Mouse (Mus musculus) kidney, postnatal 0 days (tissue): ENCODE measurements at regions not wholly inside any gene's neighbourhood (a gene's known extent, or its start where the extent isn't known, plus 50 kb on each side); places are given as distances from the start of the nearest gene placed in this dataset.

ENCODE experiments used
- ATAC-seq: fragments of 200-750 bp; cut with Nextera tagmentation; replicated peaks from 2 replicates; pipeline ENCODE4 v1.8.0; 2017; ENCODE audit warnings: low read depth, moderate number of reproducible peaks, moderate TSS enrichment, moderate library complexity; ENCODE audit not compliant: low FRiP score
- DNase-seq: peaks from one replicate; pipeline ENCODE4 v3.0.0-alpha.2; 2016; ENCODE audit warnings: low spot score
- H3K27ac ChIP-seq: fragments of 300-500 bp; sonication (generic); 2 replicates; pipeline ENCODE4 v1.5.1; 2014; ENCODE audit warnings: mild to moderate bottlenecking
- H3K27me3 ChIP-seq: fragments of 300-500 bp; sonication (generic); 2 replicates; pipeline ENCODE4 v1.6.1; 2014; ENCODE audit warnings: low read length, mixed read lengths; ENCODE audit not compliant: insufficient read depth
- H3K36me3 ChIP-seq: fragments of 300-500 bp; sonication (generic); 2 replicates; pipeline ENCODE4 v1.6.1; 2014; ENCODE audit warnings: low read length, mixed read lengths; ENCODE audit not compliant: insufficient read depth
- H3K4me1 ChIP-seq: fragments of 300-500 bp; sonication (generic); replicated peaks from 2 replicates; pipeline ENCODE4 v1.6.1; 2014; ENCODE audit warnings: antibody characterized with exemption, low read length, mixed read lengths; ENCODE audit not compliant: insufficient read depth
- H3K4me2 ChIP-seq: fragments of 300-500 bp; sonication (generic); 2 replicates; pipeline ENCODE4 v1.6.1; 2014; ENCODE audit warnings: mild to moderate bottlenecking, low read length, moderate library complexity, mixed read lengths
- H3K4me3 ChIP-seq: fragments of 300-500 bp; sonication (generic); replicated peaks from 2 replicates; pipeline ENCODE4 v1.5.1; 2014; ENCODE audit warnings: low read depth, low read length
- H3K9ac ChIP-seq: fragments of 300-500 bp; sonication (generic); 2 replicates; pipeline ENCODE4 v1.6.1; 2014; ENCODE audit warnings: low read depth, low read length
- H3K9me3 ChIP-seq: fragments of 300-500 bp; sonication (generic); replicated peaks from 2 replicates; pipeline ENCODE4 v1.6.1; 2016; ENCODE audit warnings: low read length, inconsistent platforms, mixed read lengths
- CTCF ChIP-seq: IDR thresholded peaks from 2 replicates; pipeline ENCODE4 v1.5.1; 2016; ENCODE audit warnings: antibody characterized with exemption, low read depth, mild to moderate bottlenecking, moderate library complexity
- WGBS: fragments of 180-500 bp; shearing (Covaris S2); extraction: QIAGEN DNeasy Blood & Tissue Kit; methylation state at CpG from one replicate; pipeline ENCODE4 v1.1.7; 2014; 5-methylcytosine and 5-hydroxymethylcytosine counted together

DNA sequence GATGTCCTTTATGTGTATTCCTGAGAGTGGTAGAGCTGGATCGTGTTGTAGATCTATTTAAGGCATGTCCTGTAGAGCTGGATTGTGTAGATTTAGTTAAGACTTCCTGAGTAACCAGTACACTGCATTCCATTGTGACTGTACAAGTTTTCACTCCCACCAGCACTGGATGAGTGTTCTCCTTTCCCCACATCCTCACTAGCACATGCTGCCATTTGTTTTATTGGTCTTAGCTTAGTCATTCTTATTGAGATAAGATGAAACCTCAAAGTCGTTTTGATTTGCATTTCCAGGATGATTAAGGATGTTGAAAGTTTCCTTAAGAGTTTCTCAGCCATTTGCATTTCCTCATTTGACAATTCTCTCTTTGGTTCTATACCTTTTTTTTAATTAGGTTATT is 132.6 kb upstream of the Gnaz start:
- no peak overlapping the region for H3K27ac ChIP-seq
- H3K27me3 ChIP-seq: no peaks in the 10 kb centered on the region
- 60% methylated on average over 2 of the region's 2 CpGs for WGBS
- no peak for DNase-seq
- no peak for ATAC-seq
- H3K4me1 ChIP-seq: no peaks in the 10 kb centered on the region
- no peak overlapping the region for H3K4me2 ChIP-seq
- no peaks in the 10 kb centered on the region for H3K36me3 ChIP-seq
- no peak for TF ChIP-seq CTCF
- no peaks in the 10 kb centered on the region for H3K9me3 ChIP-seq
- H3K9ac ChIP-seq: no peak overlapping the region
- no peak overlapping the region for H3K4me3 ChIP-seq

DNA sequence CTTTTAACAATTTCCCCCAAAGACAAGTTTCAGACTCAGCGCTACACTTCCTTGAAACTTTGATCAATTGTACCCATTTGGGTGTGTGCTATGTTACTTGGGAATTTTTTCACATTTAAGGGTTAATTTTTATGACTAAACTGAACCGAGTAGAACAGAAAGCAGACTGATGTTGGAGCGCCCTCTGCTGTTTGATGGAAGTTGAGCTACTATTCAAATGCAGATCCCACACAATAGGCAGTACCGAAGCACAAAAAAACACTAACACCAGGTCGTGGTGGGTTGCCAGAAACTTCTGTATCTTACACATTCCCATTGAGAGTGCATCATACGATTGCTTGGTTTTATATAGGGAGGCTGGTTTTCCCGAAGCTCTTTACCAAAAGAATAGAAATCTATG is 118.6 kb upstream of the Gnaz start:
- no peaks in the 10 kb centered on the region for H3K36me3 ChIP-seq
- H3K27me3 ChIP-seq: no peaks in the 10 kb centered on the region
- H3K4me1 ChIP-seq: no peaks in the 10 kb centered on the region
- no peak overlapping the region for H3K4me3 ChIP-seq
- no peaks in the 10 kb centered on the region for H3K9me3 ChIP-seq
- 12% methylated on average over 7 of the region's 7 CpGs for WGBS
- H3K4me2 ChIP-seq: no peak overlapping the region
- peak; percentile 89 for DNase-seq
- no peak overlapping the region for H3K27ac ChIP-seq
- no peak overlapping the region for H3K9ac ChIP-seq
- ATAC-seq: peak; percentile 72; the same call in 1 of the 2 replicates
- peak; percentile 88 for TF ChIP-seq CTCF

DNA sequence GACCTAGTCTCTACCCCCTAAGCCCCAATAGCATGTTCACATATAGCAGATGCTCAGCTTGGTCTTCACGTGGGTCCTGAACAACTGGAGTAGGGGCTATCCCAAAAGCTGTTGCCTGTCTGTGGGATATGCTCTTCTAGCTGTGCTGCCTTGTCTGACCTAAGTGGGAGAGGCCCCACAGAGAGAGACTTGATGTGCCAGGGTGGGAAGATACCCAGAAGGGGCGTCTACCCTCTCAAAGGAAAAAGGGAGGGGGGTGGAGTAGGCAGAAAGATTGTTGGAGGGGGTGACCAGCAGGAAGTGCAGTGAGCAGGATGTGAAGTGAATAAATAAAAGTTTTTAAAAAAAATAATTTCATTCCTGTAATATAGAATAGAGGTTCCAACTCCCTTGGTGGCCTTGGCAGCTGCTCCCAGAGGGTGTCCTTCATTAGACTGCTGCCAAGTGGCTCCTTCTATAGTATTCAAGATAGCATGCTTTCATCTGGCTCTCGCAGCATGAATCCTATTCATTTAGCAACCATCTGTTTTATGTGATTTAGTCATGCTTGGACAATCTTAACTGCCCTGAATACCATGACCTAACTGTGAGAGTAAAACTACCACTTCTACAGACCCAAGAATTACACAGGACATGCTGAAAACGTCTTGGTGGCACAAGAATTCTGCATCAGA is 111.8 kb upstream of the Gnaz start:
- no peaks in the 10 kb centered on the region for H3K36me3 ChIP-seq
- no peaks in the 10 kb centered on the region for H3K4me1 ChIP-seq
- no peak overlapping the region for H3K4me2 ChIP-seq
- no peak overlapping the region for H3K27ac ChIP-seq
- 44% methylated on average over 4 of the region's 4 CpGs for WGBS
- no peak for TF ChIP-seq CTCF
- no peaks in the 10 kb centered on the region for H3K27me3 ChIP-seq
- no peak overlapping the region for H3K4me3 ChIP-seq
- ATAC-seq: no peak
- H3K9ac ChIP-seq: no peak overlapping the region
- H3K9me3 ChIP-seq: no peaks in the 10 kb centered on the region
- DNase-seq: no peak
